Mouse (Mus musculus) layer of hippocampus, adult 11-12 months (tissue): ENCODE measurements around the gene Gm20850.
"Not testable (repeated sequence)": the region's sequence is repeated elsewhere in the genome, so short reads cannot be mapped to it uniquely, and the experiment has no call there.

Source experiments
- DNase-seq: peaks from one replicate; pipeline ENCODE4 v3.0.0; 2022; ENCODE audit warnings: low spot score

Gm20850 gene

DNA sequence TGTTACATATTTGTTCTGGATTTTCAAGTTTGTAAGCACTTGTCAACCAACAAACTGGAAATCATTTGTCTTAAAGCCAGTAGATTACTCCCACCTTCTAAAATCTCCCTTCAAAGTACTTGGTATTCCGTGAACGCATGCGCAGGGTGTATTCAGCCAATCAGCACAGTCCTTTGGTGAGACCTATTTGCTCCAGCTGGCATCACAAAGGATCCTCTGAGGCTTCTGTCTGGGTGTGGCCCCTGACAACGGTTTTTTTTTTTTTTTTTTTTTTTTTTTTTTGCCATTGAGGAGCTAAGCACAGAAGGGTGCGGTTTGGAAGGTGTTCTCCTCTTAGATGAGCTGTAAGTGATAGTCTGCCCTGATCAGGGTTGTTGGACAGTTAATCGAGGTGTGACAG lies at the start of gene Gm20850:
TSS of gene Gm20850 (plus strand) at position 301 of the 400 bp plus-strand sequence.
- not testable (repeated sequence) for DNase-seq
